Comparison of ENCODE assay signal across 27 mouse cellular contexts in genomic region chr3:123585790-123586189, GRCm38 (mm10).
"Had no signal": no experiment of that assay in that cellular context is flagged by ENCODE, and none has a peak within 500 bp of the region (broad histone marks: within the 10 kb centered on the region; RNA-seq: fewer than 3 reads in every experiment).

No protein-coding gene starts in this region.

- H3K27ac ChIP-seq: embryonic facial prominence, embryonic 10.5 days; embryonic facial prominence, embryonic 12.5 days; embryonic facial prominence, embryonic 13.5 days; embryonic facial prominence, embryonic 15.5 days; forebrain, embryonic 10.5 days; forebrain, embryonic 12.5 days; forebrain, embryonic 13.5 days; gastrocnemius, adult 2 months; heart, adult 2 months; heart, embryonic 10.5 days had no signal

- H3K4me3 ChIP-seq: embryonic facial prominence, embryonic 10.5 days; embryonic facial prominence, embryonic 12.5 days; embryonic facial prominence, embryonic 13.5 days; embryonic facial prominence, embryonic 15.5 days; erythroblast, embryonic 14.5 days; forebrain, embryonic 10.5 days; forebrain, embryonic 12.5 days; forebrain, embryonic 13.5 days; gastrocnemius, adult 2 months; heart, adult 2 months; heart, embryonic 10.5 days had no signal

- H3K27me3 ChIP-seq: embryonic facial prominence, embryonic 12.5 days; embryonic facial prominence, embryonic 13.5 days; embryonic facial prominence, embryonic 15.5 days; forebrain, embryonic 12.5 days; forebrain, embryonic 13.5 days had no signal

- H3K9ac ChIP-seq: embryonic facial prominence, embryonic 12.5 days; embryonic facial prominence, embryonic 13.5 days; embryonic facial prominence, embryonic 15.5 days; forebrain, embryonic 12.5 days; forebrain, embryonic 13.5 days; forebrain, postnatal 0 days had no signal

- ATAC-seq: forebrain, embryonic 13.5 days; forebrain, embryonic 14.5 days; forebrain, embryonic 16.5 days; forebrain, postnatal 0 days had no signal

- DNase-seq: cerebellum, adult 9-10 months; cerebellum, adult 9-11 months; cerebellum, postnatal 10 days; cerebellum, postnatal 14 days; cerebellum, postnatal 25 days; cerebellum, postnatal 36 days; embryo, embryonic 11 days; forebrain, postnatal 0 days; gastrocnemius, adult 2 months; gastrocnemius, postnatal 10 days; gastrocnemius, postnatal 14 days; gastrocnemius, postnatal 25 days; gastrocnemius, postnatal 36 days; heart, adult 11 months; heart, adult 2 months had no signal

- H3K9me3 ChIP-seq: embryonic facial prominence, embryonic 10.5 days; embryonic facial prominence, embryonic 12.5 days; embryonic facial prominence, embryonic 15.5 days; forebrain, embryonic 10.5 days; forebrain, embryonic 12.5 days; forebrain, embryonic 13.5 days; heart, embryonic 10.5 days had no signal

- H3K4me1 ChIP-seq: embryonic facial prominence, embryonic 10.5 days; embryonic facial prominence, embryonic 12.5 days; embryonic facial prominence, embryonic 13.5 days; embryonic facial prominence, embryonic 15.5 days; forebrain, embryonic 10.5 days; forebrain, embryonic 12.5 days; forebrain, embryonic 13.5 days had no signal

- H3K4me2 ChIP-seq: embryonic facial prominence, embryonic 12.5 days; embryonic facial prominence, embryonic 13.5 days; embryonic facial prominence, embryonic 15.5 days; forebrain, embryonic 12.5 days; forebrain, embryonic 13.5 days; heart, embryonic 11.5 days had no signal

- H3K36me3 ChIP-seq: embryonic facial prominence, embryonic 10.5 days; embryonic facial prominence, embryonic 12.5 days; embryonic facial prominence, embryonic 13.5 days; embryonic facial prominence, embryonic 15.5 days; forebrain, embryonic 10.5 days; forebrain, embryonic 12.5 days; heart, embryonic 10.5 days had no signal
